Mouse (Mus musculus) stomach, embryonic 16.5 days (tissue): Measurements from ENCODE around the gene Timp3. TPM values are rescaled to one million over a fixed set of nuclear protein-coding genes. Genes with fewer than 3 reads are reported as not detected.
A peak's percentile ranks its signal among the peaks of the same experiment; 100 is the strongest.
"Not testable (repeated sequence)": the region's sequence is repeated elsewhere in the genome, so short reads cannot be mapped to it uniquely, and the experiment has no call there.

Experiments
- ATAC-seq: fragments of 200-750 bp; cut with Nextera tagmentation; 2 replicates; pipeline ENCODE4 v1.8.0; 2017; ENCODE audit warnings: moderate number of reproducible peaks, moderate TSS enrichment; ENCODE audit not compliant: insufficient read depth, low FRiP score
- H3K27ac ChIP-seq: fragments of 300-500 bp; sonication (generic); 2 replicates; pipeline ENCODE4 v1.5.1; 2014; ENCODE audit warnings: low read length
- H3K27me3 ChIP-seq: fragments of 300-500 bp; sonication (generic); 2 replicates; pipeline ENCODE4 v1.6.1; 2014; ENCODE audit warnings: low read length, control low read depth, mixed read lengths; ENCODE audit not compliant: control insufficient read depth, insufficient read depth
- H3K36me3 ChIP-seq: fragments of 300-500 bp; sonication (generic); 2 replicates; pipeline ENCODE4 v1.6.1; 2014; ENCODE audit warnings: low read length; ENCODE audit not compliant: control insufficient read depth, insufficient read depth
- H3K4me1 ChIP-seq: fragments of 300-500 bp; sonication (generic); 2 replicates; pipeline ENCODE4 v1.6.1; 2014; ENCODE audit warnings: low read length, control low read depth, mixed read lengths; ENCODE audit not compliant: control insufficient read depth, insufficient read depth
- H3K4me2 ChIP-seq: fragments of 300-500 bp; sonication (generic); 2 replicates; pipeline ENCODE4 v1.6.1; 2014; ENCODE audit warnings: low read depth, low read length, mixed read lengths
- H3K4me3 ChIP-seq: fragments of 300-500 bp; sonication (generic); replicated peaks from 2 replicates; pipeline ENCODE4 v1.5.1; 2014; ENCODE audit warnings: mild to moderate bottlenecking, low read length
- H3K9ac ChIP-seq: fragments of 300-500 bp; sonication (generic); 2 replicates; pipeline ENCODE4 v1.6.1; 2014; ENCODE audit warnings: low read length
- H3K9me3 ChIP-seq: fragments of 300-500 bp; sonication (generic); replicated peaks from 2 replicates; pipeline ENCODE4 v1.6.1; 2016; ENCODE audit warnings: low read length, control low read depth; ENCODE audit not compliant: control insufficient read depth
- WGBS: fragments of 180-500 bp; shearing (Covaris S2); extraction: QIAGEN DNeasy Blood & Tissue Kit; methylation state at CpG from one replicate; pipeline ENCODE4 v1.1.7; 2014; 5-methylcytosine and 5-hydroxymethylcytosine counted together
- polyA plus RNA-seq: library from polyadenylated mRNA; unstranded; fragments of >200 nt; fragmentation: Nextera tagmentation; extraction: Ambion mirVana; gene quantifications from 2 replicates; pipeline ENCODE4 v1.2.1, GENCODE M21; 2015

The Timp3 gene
- polyA plus RNA-seq, 1 experiment from 2014 or later = 76.1 TPM

DNA sequence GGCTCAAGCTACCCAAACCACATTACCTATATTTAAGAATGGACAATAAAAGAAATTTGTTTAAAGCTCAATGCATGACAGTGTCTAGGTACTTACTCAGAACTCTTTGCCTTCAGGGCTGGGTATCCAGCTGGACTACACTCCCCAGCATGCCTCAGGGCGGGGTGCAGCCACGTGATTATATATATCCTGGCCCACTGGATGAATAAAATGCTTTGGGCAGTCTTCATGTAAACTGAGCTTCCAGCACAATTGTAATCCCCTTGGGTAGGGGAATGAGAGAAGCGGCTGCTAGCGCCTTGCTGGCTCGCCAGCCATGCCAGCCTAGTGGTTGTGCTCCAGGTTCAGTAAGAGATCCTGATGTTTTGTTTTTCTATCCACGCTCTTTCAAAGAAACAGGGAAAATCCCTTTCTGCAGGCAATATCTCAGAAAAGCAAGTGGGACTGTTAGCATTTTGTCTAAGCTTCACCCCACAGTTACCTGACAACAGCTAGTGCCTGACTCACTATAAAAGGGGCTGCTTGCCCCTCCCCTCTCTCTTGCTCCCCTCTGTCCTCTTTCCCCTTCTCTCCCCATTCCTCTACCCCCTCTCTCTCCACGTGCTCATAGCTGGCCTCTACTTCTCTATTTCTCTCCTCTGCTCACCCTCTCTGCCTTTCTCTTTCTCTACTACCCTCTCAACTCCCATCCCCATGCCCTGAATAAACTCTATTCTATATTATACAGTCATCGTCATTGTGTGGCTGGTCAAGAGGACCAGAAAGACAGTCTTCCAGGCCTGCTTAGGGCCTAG, 76.4 kb downstream of the Timp3 start:
- peak; percentile 68; the same call in 1 of the 2 replicates for ATAC-seq
- H3K9me3 ChIP-seq = no peaks in the 10 kb centered on the region
- H3K4me2 ChIP-seq = no peak overlapping the region
- 0 out of 2 replicates have a peak, but pooled peaks cover 3% of the 10 kb centered on the region for H3K4me1 ChIP-seq
- H3K27ac ChIP-seq = no peak overlapping the region
- H3K4me3 ChIP-seq = no peak overlapping the region
- H3K36me3 ChIP-seq = no peaks in the 10 kb centered on the region
- H3K9ac ChIP-seq = no peak overlapping the region
- 62% methylated on average over 8 of the region's 8 CpGs for WGBS
- H3K27me3 ChIP-seq = no peaks in the 10 kb centered on the region

- 72% methylated on average over 2 of the region's 2 CpGs for WGBS
- not testable (repeated sequence) for H3K27me3 ChIP-seq, H3K36me3 ChIP-seq, H3K4me3 ChIP-seq, H3K4me2 ChIP-seq, H3K9ac ChIP-seq, H3K4me1 ChIP-seq, H3K9me3 ChIP-seq, H3K27ac ChIP-seq, ATAC-seq
These were observed 78.6 kb downstream of the Timp3 start for GRCm38 (mm10) chr10:86378803-86379202.

- Histone ChIP-seq H3K9me3 (no peaks in the 10 kb centered on the region), H3K36me3 (no peaks in the 10 kb centered on the region), H3K4me2 (no peak overlapping the region), H3K4me3 (no peak overlapping the region), H3K27ac (peak overlapping the region; percentile 35), H3K9ac (no peak overlapping the region), H3K27me3 (no peaks in the 10 kb centered on the region), H3K4me1 (0 out of 2 replicates have a peak, but pooled peaks cover 3% of the 10 kb centered on the region)
- WGBS = 20% methylated on average over 2 of the region's 2 CpGs
- ATAC-seq = no peak
These were observed 80.5 kb downstream of the Timp3 start for GRCm38 (mm10) chr10:86380626-86381025.

DNA sequence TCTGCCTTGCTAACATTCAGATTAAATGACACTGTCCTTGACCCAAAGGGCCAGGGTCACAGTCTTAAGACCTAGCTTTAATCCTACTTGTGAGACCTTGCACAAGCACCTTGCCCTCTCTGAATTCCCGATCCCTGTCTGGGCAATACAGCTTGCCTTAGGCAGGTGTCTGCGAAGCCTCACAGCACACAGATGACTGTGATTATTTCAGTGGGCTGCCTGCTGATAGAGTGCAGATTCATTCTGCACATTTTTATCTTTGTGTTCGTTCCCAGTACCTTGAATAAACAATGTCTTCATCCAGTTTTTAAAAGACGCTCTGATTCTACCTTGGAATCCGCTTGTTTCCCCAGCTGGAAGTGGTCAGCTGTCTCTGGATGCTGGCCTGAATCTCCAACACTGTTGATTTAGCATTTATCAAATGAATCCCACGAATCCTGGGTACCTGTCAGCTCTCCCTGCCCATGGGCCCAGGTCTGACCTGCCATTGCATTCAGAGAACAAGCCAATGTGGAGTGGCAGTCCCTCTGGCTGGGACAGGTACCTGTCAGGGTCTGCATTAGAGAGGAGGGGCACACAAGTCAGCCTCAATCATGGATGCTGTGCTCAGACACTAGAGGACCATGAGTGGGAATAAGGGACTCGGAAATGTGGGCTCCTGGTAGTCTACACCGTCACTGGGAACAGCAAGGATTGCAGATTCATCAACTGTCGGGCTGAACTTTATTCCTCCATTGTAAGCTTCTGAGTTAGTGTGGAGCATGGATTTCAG, 81.2 kb downstream of the Timp3 start:
- Histone ChIP-seq H3K4me3 (no peak overlapping the region), H3K27me3 (no peaks in the 10 kb centered on the region), H3K27ac (peak overlapping the region; percentile 42; the same call in 1 of the 2 replicates), H3K36me3 (no peaks in the 10 kb centered on the region), H3K4me2 (no peak overlapping the region), H3K4me1 (0 out of 2 replicates have a peak, but pooled peaks cover 3% of the 10 kb centered on the region), H3K9me3 (no peaks in the 10 kb centered on the region), H3K9ac (no peak overlapping the region)
- 43% methylated on average over 9 of the region's 9 CpGs for WGBS
- peak; percentile 45; the same call in 1 of the 2 replicates for ATAC-seq

- H3K27ac ChIP-seq = no peak overlapping the region
- H3K9me3 ChIP-seq = no peaks in the 10 kb centered on the region
- WGBS = 27% methylated on average over 2 of the region's 2 CpGs
- peak; percentile 61; the same call in 1 of the 2 replicates for ATAC-seq
- H3K27me3 ChIP-seq = no peaks in the 10 kb centered on the region
- H3K36me3 ChIP-seq = no peaks in the 10 kb centered on the region
- H3K4me1 ChIP-seq = 0 out of 2 replicates have a peak, but pooled peaks cover 3% of the 10 kb centered on the region
- H3K4me3 ChIP-seq = no peak overlapping the region
- no peak overlapping the region for H3K9ac ChIP-seq
- no peak overlapping the region for H3K4me2 ChIP-seq
These were observed 81.7 kb downstream of the Timp3 start for GRCm38 (mm10) chr10:86381922-86382260.

- Histone ChIP-seq H3K4me1 (peaks cover 15% of the 10 kb centered on the region; the same call in 1 of the 2 replicates), H3K9me3 (no peaks in the 10 kb centered on the region), H3K36me3 (no peaks in the 10 kb centered on the region), H3K9ac (no peak overlapping the region), H3K4me3 (no peak overlapping the region), H3K4me2 (no peak overlapping the region), H3K27ac (no peak overlapping the region), H3K27me3 (no peaks in the 10 kb centered on the region)
- WGBS = 86% methylated on average over 2 of the region's 2 CpGs
- no peak for ATAC-seq
These were observed 84.5 kb downstream of the Timp3 start for GRCm38 (mm10) chr10:86384655-86385054.

GRCm38 (mm10) chr10:86385656-86386055, 85.5 kb downstream of the Timp3 start:
- Histone ChIP-seq H3K27ac (no peak overlapping the region), H3K9ac (no peak overlapping the region), H3K9me3 (no peaks in the 10 kb centered on the region), H3K27me3 (no peaks in the 10 kb centered on the region), H3K4me3 (no peak overlapping the region), H3K4me2 (no peak overlapping the region), H3K4me1 (peaks cover 15% of the 10 kb centered on the region; the same call in 1 of the 2 replicates), H3K36me3 (no peaks in the 10 kb centered on the region)
- no peak for ATAC-seq
- WGBS = 72% methylated on average over 4 of the region's 4 CpGs

- no peaks in the 10 kb centered on the region for H3K36me3 ChIP-seq
- WGBS = 69% methylated on average over 4 of the region's 4 CpGs
- peaks cover 11% of the 10 kb centered on the region; the same call in 1 of the 2 replicates for H3K4me1 ChIP-seq
- no peak overlapping the region for H3K4me2 ChIP-seq
- H3K27me3 ChIP-seq = no peaks in the 10 kb centered on the region
- no peak overlapping the region for H3K9ac ChIP-seq
- no peak for ATAC-seq
- no peak overlapping the region for H3K27ac ChIP-seq
- no peaks in the 10 kb centered on the region for H3K9me3 ChIP-seq
- no peak overlapping the region for H3K4me3 ChIP-seq
These were observed 86.1 kb downstream of the Timp3 start for GRCm38 (mm10) chr10:86386232-86386631.
